Mouse (Mus musculus) midbrain, embryonic 15.5 days (tissue): ENCODE measurements around the gene Mfn1. TPM values are rescaled to one million over a fixed set of nuclear protein-coding genes. Genes with fewer than 3 reads are reported as not detected.
A peak's percentile ranks its signal among the peaks of the same experiment; 100 is the strongest.

Source experiments
- ATAC-seq: fragments of 200-750 bp; cut with Nextera tagmentation; replicated peaks from 2 replicates; pipeline ENCODE4 v1.8.0; 2017; ENCODE audit warnings: moderate TSS enrichment
- H3K27ac ChIP-seq: fragments of 300-500 bp; sonication (generic); 2 replicates; pipeline ENCODE4 v1.5.1; 2015; ENCODE audit warnings: mild to moderate bottlenecking, inconsistent platforms
- H3K27me3 ChIP-seq: fragments of 300-500 bp; sonication (generic); replicated peaks from 2 replicates; pipeline ENCODE4 v1.6.1; 2015; ENCODE audit warnings: inconsistent platforms
- H3K36me3 ChIP-seq: fragments of 300-500 bp; sonication (generic); replicated peaks from 2 replicates; pipeline ENCODE4 v1.6.1; 2015; ENCODE audit warnings: inconsistent platforms
- H3K4me1 ChIP-seq: fragments of 300-500 bp; sonication (generic); 2 replicates; pipeline ENCODE4 v1.6.1; 2015; ENCODE audit warnings: inconsistent platforms
- H3K4me2 ChIP-seq: fragments of 300-500 bp; sonication (generic); 2 replicates; pipeline ENCODE4 v1.6.1; 2015; ENCODE audit warnings: inconsistent platforms, mild to moderate bottlenecking, moderate library complexity
- H3K4me3 ChIP-seq: fragments of 300-500 bp; sonication (generic); 2 replicates; pipeline ENCODE4 v1.5.1; 2015; ENCODE audit warnings: mild to moderate bottlenecking, inconsistent platforms
- H3K9ac ChIP-seq: fragments of 300-500 bp; sonication (generic); 2 replicates; pipeline ENCODE4 v1.6.1; 2015; ENCODE audit warnings: mild to moderate bottlenecking, inconsistent platforms
- H3K9me3 ChIP-seq: fragments of 300-500 bp; sonication (generic); 2 replicates; pipeline ENCODE4 v1.6.1; 2016; ENCODE audit warnings: inconsistent platforms
- WGBS: fragments of 180-500 bp; shearing (Covaris S2); methylation state at CpG from one replicate; pipeline ENCODE4 v1.1.7; 2015; ENCODE audit warnings: mixed read lengths; 5-methylcytosine and 5-hydroxymethylcytosine counted together
- polyA plus RNA-seq: library from polyadenylated mRNA; unstranded; fragments of >200 nt; fragmentation: Nextera tagmentation; extraction: Ambion mirVana; gene quantifications from 2 replicates; pipeline ENCODE4 v1.2.1, GENCODE M21; 2015

Gene Mfn1
- polyA plus RNA-seq, 1 experiment from 2014 or later = 34.1 TPM

- Histone ChIP-seq H3K4me2 (no peak overlapping the region), H3K36me3 (no peaks in the 10 kb centered on the region), H3K9me3 (no peaks in the 10 kb centered on the region), H3K27ac (no peak overlapping the region), H3K4me1 (no peaks in the 10 kb centered on the region; the same call in 1 of the 2 replicates), H3K27me3 (no peaks in the 10 kb centered on the region), H3K9ac (no peak overlapping the region), H3K4me3 (no peak overlapping the region)
- no peak for ATAC-seq
- WGBS = 26% methylated on average over 8 of the region's 8 CpGs
Observed at GRCm38 (mm10) chr3:32495856-32496710, 33.2 kb upstream of the Mfn1 start.

GRCm38 (mm10) chr3:32496711-32497070, 32.6 kb upstream of the Mfn1 start:
- H3K4me2 ChIP-seq = no peak overlapping the region
- WGBS = 100% methylated on average over 1 of the region's 1 CpGs
- no peaks in the 10 kb centered on the region for H3K9me3 ChIP-seq
- no peaks in the 10 kb centered on the region for H3K27me3 ChIP-seq
- no peak overlapping the region for H3K4me3 ChIP-seq
- no peaks in the 10 kb centered on the region; the same call in 1 of the 2 replicates for H3K4me1 ChIP-seq
- H3K27ac ChIP-seq = no peak overlapping the region
- no peak for ATAC-seq
- no peaks in the 10 kb centered on the region for H3K36me3 ChIP-seq
- no peak overlapping the region for H3K9ac ChIP-seq

GRCm38 (mm10) chr3:32500346-32500745, 28.9 kb upstream of the Mfn1 start:
- 91% methylated on average over 2 of the region's 2 CpGs for WGBS
- Histone ChIP-seq H3K36me3 (no peaks in the 10 kb centered on the region), H3K4me2 (no peak overlapping the region), H3K27me3 (no peaks in the 10 kb centered on the region), H3K4me3 (no peak overlapping the region), H3K27ac (no peak overlapping the region), H3K9me3 (no peaks in the 10 kb centered on the region), H3K9ac (no peak overlapping the region), H3K4me1 (no peaks in the 10 kb centered on the region; the same call in 1 of the 2 replicates)
- ATAC-seq = no peak

GRCm38 (mm10) chr3:32505841-32506240, 23.4 kb upstream of the Mfn1 start:
- H3K27me3 ChIP-seq = no peaks in the 10 kb centered on the region
- H3K9ac ChIP-seq = no peak overlapping the region
- H3K4me2 ChIP-seq = no peak overlapping the region
- no peak for ATAC-seq
- no peaks in the 10 kb centered on the region for H3K36me3 ChIP-seq
- H3K4me1 ChIP-seq = peaks cover 14% of the 10 kb centered on the region
- no peak overlapping the region for H3K27ac ChIP-seq
- H3K4me3 ChIP-seq = no peak overlapping the region
- no peaks in the 10 kb centered on the region for H3K9me3 ChIP-seq
- WGBS = 67% methylated on average over 3 of the region's 3 CpGs

GRCm38 (mm10) chr3:32506366-32507225, 22.7 kb upstream of the Mfn1 start:
- no peaks in the 10 kb centered on the region for H3K36me3 ChIP-seq
- H3K4me1 ChIP-seq = peaks cover 21% of the 10 kb centered on the region
- H3K9ac ChIP-seq = no peak overlapping the region
- no peak for ATAC-seq
- H3K27me3 ChIP-seq = no peaks in the 10 kb centered on the region
- H3K4me3 ChIP-seq = no peak overlapping the region
- H3K4me2 ChIP-seq = no peak overlapping the region
- no peak overlapping the region for H3K27ac ChIP-seq
- H3K9me3 ChIP-seq = no peaks in the 10 kb centered on the region
- WGBS = 59% methylated on average over 11 of the region's 11 CpGs

GRCm38 (mm10) chr3:32508666-32509324, 20.5 kb upstream of the Mfn1 start:
- H3K27ac ChIP-seq = no peak overlapping the region
- no peaks in the 10 kb centered on the region for H3K36me3 ChIP-seq
- peak overlapping the region; percentile 69 for H3K4me2 ChIP-seq
- H3K4me1 ChIP-seq = peaks cover 39% of the 10 kb centered on the region
- no peaks in the 10 kb centered on the region for H3K27me3 ChIP-seq
- peak overlapping the region; percentile 20 for H3K4me3 ChIP-seq
- ATAC-seq = peak; percentile 32
- H3K9ac ChIP-seq = 0 out of 2 replicates have a peak overlapping the region, but pooled peaks have one; percentile 6
- no peaks in the 10 kb centered on the region for H3K9me3 ChIP-seq
- WGBS = 2% methylated on average over 17 of the region's 17 CpGs

- H3K4me2 ChIP-seq = peak within 1 kb of the TSS; percentile 69
- H3K9ac ChIP-seq = peak within 1 kb of the TSS; percentile 91
- H3K4me1 ChIP-seq = peaks cover 39% of the 10 kb centered on the region
- H3K27ac ChIP-seq = peak within 1 kb of the TSS; percentile 84
- no peaks in the 10 kb centered on the region for H3K36me3 ChIP-seq
- no peaks in the 10 kb centered on the region for H3K9me3 ChIP-seq
- no peaks in the 10 kb centered on the region for H3K27me3 ChIP-seq
- 6% methylated on average over 24 of the region's 24 CpGs for WGBS
- peak; percentile 24 for ATAC-seq
- H3K4me3 ChIP-seq = peak within 1 kb of the TSS; percentile 87
Observed at GRCm38 (mm10) chr3:32509496-32510374, 19.5 kb upstream of the Mfn1 start, which contains the start of gene Zfp639. Gene Zfp639 (plus strand): TSS chr3:32510259.

- Histone ChIP-seq H3K4me1 (peaks cover 39% of the 10 kb centered on the region), H3K36me3 (no peaks in the 10 kb centered on the region), H3K27me3 (no peaks in the 10 kb centered on the region), H3K4me3 (peak overlapping the region; percentile 87), H3K9ac (peak overlapping the region; percentile 91), H3K9me3 (no peaks in the 10 kb centered on the region), H3K4me2 (peak overlapping the region; percentile 69), H3K27ac (peak overlapping the region; percentile 84)
- ATAC-seq = peak; percentile 89
- under 1% methylated on average over 65 of the region's 69 CpGs for WGBS
Observed at GRCm38 (mm10) chr3:32510375-32511190, 18.7 kb upstream of the Mfn1 start.

GRCm38 (mm10) chr3:32511191-32511550, 18.1 kb upstream of the Mfn1 start:
- peak overlapping the region; percentile 84 for H3K27ac ChIP-seq
- H3K36me3 ChIP-seq = no peaks in the 10 kb centered on the region
- H3K4me1 ChIP-seq = peaks cover 39% of the 10 kb centered on the region
- WGBS = 3% methylated on average over 13 of the region's 13 CpGs
- H3K9me3 ChIP-seq = no peaks in the 10 kb centered on the region
- peak overlapping the region; percentile 69 for H3K4me2 ChIP-seq
- peak overlapping the region; percentile 87 for H3K4me3 ChIP-seq
- ATAC-seq = no peak
- H3K27me3 ChIP-seq = no peaks in the 10 kb centered on the region
- H3K9ac ChIP-seq = peak overlapping the region; percentile 91

GRCm38 (mm10) chr3:32512686-32513284, 16.5 kb upstream of the Mfn1 start:
- WGBS = 92% methylated on average over 7 of the region's 7 CpGs
- Histone ChIP-seq H3K4me3 (no peak overlapping the region), H3K4me2 (no peak overlapping the region), H3K9ac (no peak overlapping the region), H3K4me1 (peaks cover 39% of the 10 kb centered on the region), H3K9me3 (no peaks in the 10 kb centered on the region), H3K27me3 (no peaks in the 10 kb centered on the region), H3K36me3 (peaks cover 8% of the 10 kb centered on the region; the same call in 1 of the 2 replicates), H3K27ac (no peak overlapping the region)
- no peak for ATAC-seq
